ENCODE assay signal across 8 mouse cellular contexts in genomic region chr5:120424039-120424438, GRCm38 (mm10). TPM values are rescaled to one million over a fixed set of nuclear protein-coding genes. Genes with fewer than 3 reads are reported as not detected.
DNase-seq lines count a peak whose midpoint lies in the region; ATAC-seq lines count a peak whose summit lies in the region.

No protein-coding gene starts in this region.

- H3K9me3 ChIP-seq in liver, embryonic 12.5 days (replicated peaks): no peaks in the 10 kb centered on the region
- no peaks in the 10 kb centered on the region for H3K9me3 ChIP-seq in heart, embryonic 15.5 days (replicated peaks)
- no peaks in the 10 kb centered on the region for H3K9me3 ChIP-seq in midbrain, embryonic 15.5 days

- 1% methylated on average over 19 of the region's 19 CpGs for WGBS in liver, embryonic 12.5 days (ENCODE audit: insufficient replicate concordance)
- WGBS in heart, embryonic 15.5 days: 0% methylated on average over 19 of the region's 19 CpGs
- 1% methylated on average over 19 of the region's 19 CpGs for WGBS in midbrain, embryonic 15.5 days

- H3K4me2 ChIP-seq in liver, embryonic 12.5 days: no peak overlapping the region
- no peak overlapping the region for H3K4me2 ChIP-seq in heart, embryonic 15.5 days
- peak overlapping the region; percentile 51 for H3K4me2 ChIP-seq in midbrain, embryonic 15.5 days

- no peak for ATAC-seq in liver, embryonic 12.5 days
- peak; percentile 67; the same call in 1 of the 2 replicates for ATAC-seq in heart, embryonic 15.5 days (replicated peaks; ENCODE audit: insufficient number of reproducible peaks, insufficient read depth, low FRiP score, low read depth)
- no peak for ATAC-seq in midbrain, embryonic 15.5 days (replicated peaks)
- ATAC-seq in monocyte, adult 5-6 weeks (replicated peaks; ENCODE audit: insufficient number of reproducible peaks, low FRiP score, low TSS enrichment, poor library complexity, severe bottlenecking): no peak

- no peak overlapping the region for H3K9ac ChIP-seq in liver, embryonic 12.5 days
- H3K9ac ChIP-seq in heart, embryonic 15.5 days: no peak overlapping the region
- H3K9ac ChIP-seq in midbrain, embryonic 15.5 days: peak overlapping the region; percentile 50

- H3K27ac ChIP-seq in liver, embryonic 12.5 days: no peak overlapping the region
- no peak overlapping the region for H3K27ac ChIP-seq in heart, embryonic 15.5 days
- peak overlapping the region; percentile 88 for H3K27ac ChIP-seq in midbrain, embryonic 15.5 days

- no peaks in the 10 kb centered on the region for H3K4me1 ChIP-seq in liver, embryonic 12.5 days
- H3K4me1 ChIP-seq in heart, embryonic 15.5 days (replicated peaks): no peaks in the 10 kb centered on the region
- peaks cover 22% of the 10 kb centered on the region for H3K4me1 ChIP-seq in midbrain, embryonic 15.5 days

- H3K27me3 ChIP-seq in liver, embryonic 12.5 days (replicated peaks): peaks cover 99% of the 10 kb centered on the region
- H3K27me3 ChIP-seq in heart, embryonic 15.5 days: peaks cover 97% of the 10 kb centered on the region
- H3K27me3 ChIP-seq in midbrain, embryonic 15.5 days (replicated peaks): peaks cover 35% of the 10 kb centered on the region

- no peak overlapping the region for H3K4me3 ChIP-seq in liver, embryonic 12.5 days
- no peak overlapping the region for H3K4me3 ChIP-seq in heart, embryonic 15.5 days
- peak overlapping the region; percentile 36 for H3K4me3 ChIP-seq in midbrain, embryonic 15.5 days

- peak; percentile 76 for DNase-seq in liver
- DNase-seq in c-Kit-positive CD71-positive TER-119-positive erythroid progenitor cells, embryonic 14.5 days (ENCODE audit: low spot score): peak; percentile 41
- DNase-seq in kidney, postnatal 36 days: peak; percentile 68 to 90
- peak; percentile 69 for DNase-seq in thymus, postnatal 25 days

- H3K36me3 ChIP-seq in liver, embryonic 12.5 days: no peaks in the 10 kb centered on the region
- H3K36me3 ChIP-seq in heart, embryonic 15.5 days: no peaks in the 10 kb centered on the region
- no peaks in the 10 kb centered on the region for H3K36me3 ChIP-seq in midbrain, embryonic 15.5 days (replicated peaks)

RNA-seq across cellular contexts. Expression of gene Lhx5, which starts 7.5 kb away (rescaled TPM):
- polyA plus RNA-seq in liver, embryonic 12.5 days (2016; fragmentation: Nextera tagmentation; extraction: Ambion mirVana): not detected in 2 replicates
- not detected in 2 replicates for polyA plus RNA-seq in heart, embryonic 15.5 days (2015; fragmentation: Nextera tagmentation; extraction: Ambion mirVana)
- 36.8 and 41.5 TPM in 2 replicates for polyA plus RNA-seq in midbrain, embryonic 15.5 days (2015; fragmentation: Nextera tagmentation; extraction: Ambion mirVana)
- total RNA-seq in monocyte, adult 5-6 weeks (2017): not detected in 3 replicates

RNA-seq across cellular contexts. Expression of gene Sdsl, which starts 48.6 kb away (rescaled TPM):
- polyA plus RNA-seq in liver, embryonic 12.5 days (2016; fragmentation: Nextera tagmentation; extraction: Ambion mirVana): 1.1 TPM in 2 replicates
- 14.3 and 15.8 TPM in 2 replicates for polyA plus RNA-seq in heart, embryonic 15.5 days (2015; fragmentation: Nextera tagmentation; extraction: Ambion mirVana)
- 5.6 and 6.0 TPM in 2 replicates for polyA plus RNA-seq in midbrain, embryonic 15.5 days (2015; fragmentation: Nextera tagmentation; extraction: Ambion mirVana)
- not detected in 3 replicates for total RNA-seq in monocyte, adult 5-6 weeks (2017)

RNA-seq across cellular contexts. Expression of gene Sds, which starts 52.3 kb away (rescaled TPM):
- not detected in 2 replicates for polyA plus RNA-seq in liver, embryonic 12.5 days (2016; fragmentation: Nextera tagmentation; extraction: Ambion mirVana)
- 0.33 TPM in 1 of 2 replicates, not detected in the other for polyA plus RNA-seq in heart, embryonic 15.5 days (2015; fragmentation: Nextera tagmentation; extraction: Ambion mirVana)
- polyA plus RNA-seq in midbrain, embryonic 15.5 days (2015; fragmentation: Nextera tagmentation; extraction: Ambion mirVana): 0.36 TPM in 1 of 2 replicates, not detected in the other
- total RNA-seq in monocyte, adult 5-6 weeks (2017): not detected in 3 replicates

Comparison
In these comparisons a context has a peak if more than half of its experiments do, and no peak if none do; other contexts are left out.
1. RNA of gene Lhx5, which starts 7.5 kb away (polyA plus RNA-seq): 36.8 to 41.5 TPM in midbrain, embryonic 15.5 days; not detected in heart, embryonic 15.5 days and not detected in liver, embryonic 12.5 days; every median in the first group is over 10 times any median in the second.
2. Peak in every context shown above with its lines, with median percentiles within 50 percentile points of each other: DNase-seq.